Mouse (Mus musculus) lung, embryonic 16.5 days (tissue): Measurements from ENCODE around the gene Anp32b. TPM values are rescaled to one million over a fixed set of nuclear protein-coding genes. Genes with fewer than 3 reads are reported as not detected.

ENCODE experiments used
- ATAC-seq: fragments of 200-750 bp; cut with Nextera tagmentation; 2 replicates; pipeline ENCODE4 v1.8.0; 2017; ENCODE audit warnings: low read depth, mild to moderate bottlenecking, moderate library complexity
- H3K27ac ChIP-seq: fragments of 300-500 bp; sonication (generic); 2 replicates; pipeline ENCODE4 v1.5.1; 2014; ENCODE audit warnings: mild to moderate bottlenecking, control low read depth, low read length
- H3K27me3 ChIP-seq: fragments of 300-500 bp; sonication (generic); 2 replicates; pipeline ENCODE4 v1.6.1; 2014; ENCODE audit warnings: low read depth, low read length, mixed read lengths; ENCODE audit not compliant: control insufficient read depth, insufficient read depth
- H3K36me3 ChIP-seq: fragments of 300-500 bp; sonication (generic); 2 replicates; pipeline ENCODE4 v1.6.1; 2014; ENCODE audit warnings: low read length; ENCODE audit not compliant: control insufficient read depth, insufficient read depth
- H3K4me1 ChIP-seq: fragments of 300-500 bp; sonication (generic); replicated peaks from 2 replicates; pipeline ENCODE4 v1.6.1; 2014; ENCODE audit warnings: low read length, mixed read lengths; ENCODE audit not compliant: control insufficient read depth, insufficient read depth
- H3K4me2 ChIP-seq: fragments of 300-500 bp; sonication (generic); 2 replicates; pipeline ENCODE4 v1.6.1; 2014; ENCODE audit warnings: low read depth, low read length, control low read depth
- H3K4me3 ChIP-seq: fragments of 300-500 bp; sonication (generic); 2 replicates; pipeline ENCODE4 v1.5.1; 2014; ENCODE audit warnings: mild to moderate bottlenecking, low read length, control low read depth
- H3K9ac ChIP-seq: fragments of 300-500 bp; sonication (generic); 2 replicates; pipeline ENCODE4 v1.6.1; 2014; ENCODE audit warnings: low read length, control low read depth
- H3K9me3 ChIP-seq: fragments of 300-500 bp; sonication (generic); 2 replicates; pipeline ENCODE4 v1.6.1; 2016; ENCODE audit warnings: low read length; ENCODE audit not compliant: control insufficient read depth
- WGBS: fragments of 180-500 bp; shearing (Covaris S2); extraction: QIAGEN DNeasy Blood & Tissue Kit; methylation state at CpG from one replicate; pipeline ENCODE4 v1.1.7; 2014; 5-methylcytosine and 5-hydroxymethylcytosine counted together
- polyA plus RNA-seq: library from polyadenylated mRNA; unstranded; fragments of >200 nt; fragmentation: Nextera tagmentation; extraction: Ambion mirVana; gene quantifications from 2 replicates; pipeline ENCODE4 v1.2.1, GENCODE M21; 2015

The Anp32b gene
- polyA plus RNA-seq, 1 experiment from 2014 or later = 244 TPM

- ATAC-seq = no peak
- 63% methylated on average over 8 of the region's 8 CpGs for WGBS
- Histone ChIP-seq H3K27ac (no peak overlapping the region), H3K36me3 (no peaks in the 10 kb centered on the region), H3K4me3 (no peak overlapping the region), H3K9me3 (no peaks in the 10 kb centered on the region), H3K27me3 (no peaks in the 10 kb centered on the region), H3K4me2 (no peak overlapping the region), H3K4me1 (no peaks in the 10 kb centered on the region), H3K9ac (no peak overlapping the region)
Measured at GRCm38 (mm10) chr4:46422625-46423024, 28.1 kb upstream of the Anp32b start.

- no peak overlapping the region for H3K4me3 ChIP-seq
- H3K9ac ChIP-seq = no peak overlapping the region
- H3K9me3 ChIP-seq = no peaks in the 10 kb centered on the region
- ATAC-seq = no peak
- no peak overlapping the region for H3K27ac ChIP-seq
- no peak overlapping the region for H3K4me2 ChIP-seq
- no peaks in the 10 kb centered on the region for H3K4me1 ChIP-seq
- no peaks in the 10 kb centered on the region for H3K36me3 ChIP-seq
- 54% methylated on average over 10 of the region's 10 CpGs for WGBS
- H3K27me3 ChIP-seq = no peaks in the 10 kb centered on the region
Measured at GRCm38 (mm10) chr4:46428903-46429499, 21.7 kb upstream of the Anp32b start.

- Histone ChIP-seq H3K4me2 (no peak overlapping the region), H3K36me3 (no peaks in the 10 kb centered on the region), H3K27ac (no peak overlapping the region), H3K27me3 (no peaks in the 10 kb centered on the region), H3K9me3 (no peaks in the 10 kb centered on the region), H3K4me1 (no peaks in the 10 kb centered on the region), H3K4me3 (no peak overlapping the region), H3K9ac (no peak overlapping the region)
- WGBS = 64% methylated on average over 12 of the region's 12 CpGs
- ATAC-seq = no peak
Measured at GRCm38 (mm10) chr4:46432339-46433036, 18.2 kb upstream of the Anp32b start.

- H3K27me3 ChIP-seq = no peaks in the 10 kb centered on the region
- ATAC-seq = no peak
- 72% methylated on average over 4 of the region's 4 CpGs for WGBS
- no peaks in the 10 kb centered on the region for H3K4me1 ChIP-seq
- H3K36me3 ChIP-seq = no peaks in the 10 kb centered on the region
- no peaks in the 10 kb centered on the region for H3K9me3 ChIP-seq
- H3K4me2 ChIP-seq = no peak overlapping the region
- no peak overlapping the region for H3K4me3 ChIP-seq
- H3K27ac ChIP-seq = no peak overlapping the region
- no peak overlapping the region for H3K9ac ChIP-seq
Measured at GRCm38 (mm10) chr4:46442501-46442900, 8.2 kb upstream of the Anp32b start.

- no peaks in the 10 kb centered on the region for H3K9me3 ChIP-seq
- WGBS = 26% methylated on average over 9 of the region's 9 CpGs
- no peak overlapping the region for H3K9ac ChIP-seq
- no peak overlapping the region for H3K27ac ChIP-seq
- H3K27me3 ChIP-seq = no peaks in the 10 kb centered on the region
- no peak for ATAC-seq
- no peak overlapping the region for H3K4me3 ChIP-seq
- H3K36me3 ChIP-seq = no peaks in the 10 kb centered on the region
- no peaks in the 10 kb centered on the region; the same call in 1 of the 2 replicates for H3K4me1 ChIP-seq
- H3K4me2 ChIP-seq = no peak overlapping the region
Measured at GRCm38 (mm10) chr4:46445237-46445945, 5.3 kb upstream of the Anp32b start.

- H3K9me3 ChIP-seq = no peaks in the 10 kb centered on the region
- no peaks in the 10 kb centered on the region; the same call in 1 of the 2 replicates for H3K4me1 ChIP-seq
- H3K36me3 ChIP-seq = no peaks in the 10 kb centered on the region
- no peaks in the 10 kb centered on the region for H3K27me3 ChIP-seq
- H3K9ac ChIP-seq = no peak overlapping the region
- ATAC-seq = no peak
- WGBS = 65% methylated on average over 1 of the region's 1 CpGs
- H3K27ac ChIP-seq = no peak overlapping the region
- H3K4me3 ChIP-seq = no peak overlapping the region
- no peak overlapping the region for H3K4me2 ChIP-seq
Measured at GRCm38 (mm10) chr4:46447461-46447860, 3.2 kb upstream of the Anp32b start.

GRCm38 (mm10) chr4:46448886-46449285 is 1.8 kb upstream of the Anp32b start:
- Histone ChIP-seq H3K4me1 (peaks cover 12% of the 10 kb centered on the region), H3K27ac (no peak overlapping the region), H3K36me3 (no peaks in the 10 kb centered on the region), H3K9me3 (no peaks in the 10 kb centered on the region), H3K4me2 (no peak overlapping the region), H3K9ac (no peak overlapping the region), H3K27me3 (no peaks in the 10 kb centered on the region), H3K4me3 (no peak overlapping the region)
- 55% methylated on average over 6 of the region's 6 CpGs for WGBS
- ATAC-seq = no peak

- peak overlapping the region; percentile 99 for H3K9ac ChIP-seq
- no peaks in the 10 kb centered on the region for H3K27me3 ChIP-seq
- H3K27ac ChIP-seq = peak overlapping the region; percentile 99
- H3K4me3 ChIP-seq = peak overlapping the region; percentile 93
- peak overlapping the region; percentile 90 for H3K4me2 ChIP-seq
- H3K9me3 ChIP-seq = no peaks in the 10 kb centered on the region
- no peaks in the 10 kb centered on the region for H3K36me3 ChIP-seq
- 30% methylated on average over 7 of the region's 7 CpGs for WGBS
- H3K4me1 ChIP-seq = peaks cover 22% of the 10 kb centered on the region
- no peak for ATAC-seq
Measured at GRCm38 (mm10) chr4:46450020-46450518, 633 bp upstream of the Anp32b start.

GRCm38 (mm10) chr4:46451240-46451757 is 597 bp downstream of the Anp32b start:
- H3K27ac ChIP-seq = peak overlapping the region; percentile 99
- no peaks in the 10 kb centered on the region for H3K27me3 ChIP-seq
- peak; percentile 57 for ATAC-seq
- H3K36me3 ChIP-seq = no peaks in the 10 kb centered on the region
- under 1% methylated on average over 61 of the region's 70 CpGs for WGBS
- peak overlapping the region; percentile 99 for H3K9ac ChIP-seq
- no peaks in the 10 kb centered on the region for H3K9me3 ChIP-seq
- H3K4me3 ChIP-seq = peak overlapping the region; percentile 93
- peak overlapping the region; percentile 91; the same call in 1 of the 2 replicates for H3K4me2 ChIP-seq
- H3K4me1 ChIP-seq = peaks cover 30% of the 10 kb centered on the region
